Mouse (Mus musculus) gastrocnemius, postnatal 4 days (tissue): ENCODE data around the gene Galnt10. TPM values are rescaled to one million over a fixed set of nuclear protein-coding genes. Genes with fewer than 3 reads are reported as not detected.
"Not testable (repeated sequence)": the region's sequence is repeated elsewhere in the genome, so short reads cannot be mapped to it uniquely, and the experiment has no call there.

Experiments used
- DNase-seq, 2 experiments: peaks; one replicate each; pipeline ENCODE4 v3.0.0; 2021 to 2022; ENCODE audit warnings: low spot score in 2 of 2, mixed read lengths in 2 of 2
- total RNA-seq, 2 experiments: library from RNA; stranded (reverse); gene quantifications; 2 replicates each; pipeline ENCODE4 v1.2.3; 2021

The Galnt10 gene
- total RNA-seq, 2 experiments from 2014 or later = 16.9 to 18.8 TPM

- no peak for DNase-seq
Observed at GRCm38 (mm10) chr11:57823714-57824113, 178.5 kb downstream of the Galnt10 start.

GRCm38 (mm10) chr11:57825234-57825633 is 180.0 kb downstream of the Galnt10 start:
- DNase-seq = not testable (repeated sequence)

GRCm38 (mm10) chr11:57827048-57827914 is 182.0 kb downstream of the Galnt10 start:
- no peak for DNase-seq

- no peak for DNase-seq
Observed at GRCm38 (mm10) chr11:57827915-57828545, 182.8 kb downstream of the Galnt10 start.

- DNase-seq = no peak
Observed at GRCm38 (mm10) chr11:57828955-57829870, 184.0 kb downstream of the Galnt10 start.

GRCm38 (mm10) chr11:57829871-57830775 is 184.9 kb downstream of the Galnt10 start:
- DNase-seq = no peak

GRCm38 (mm10) chr11:57831281-57831781 is 186.1 kb downstream of the Galnt10 start:
- DNase-seq = no peak

- no peak for DNase-seq
Observed at GRCm38 (mm10) chr11:57831861-57832260, 186.6 kb downstream of the Galnt10 start.

GRCm38 (mm10) chr11:57832552-57833201 is 187.4 kb downstream of the Galnt10 start, which contains the start of gene Hand1:
Gene Hand1 (minus strand): TSS chr11:57832818.
- no peak for DNase-seq

- DNase-seq = no peak
Observed at GRCm38 (mm10) chr11:57833296-57833977, 188.2 kb downstream of the Galnt10 start.

- DNase-seq = no peak
Observed at GRCm38 (mm10) chr11:57834031-57834430, 188.8 kb downstream of the Galnt10 start.

- no peak for DNase-seq
Observed at GRCm38 (mm10) chr11:57835331-57835730, 190.1 kb downstream of the Galnt10 start.

GRCm38 (mm10) chr11:57835931-57836330 is 190.7 kb downstream of the Galnt10 start:
- no peak for DNase-seq

GRCm38 (mm10) chr11:57836401-57836800 is 191.2 kb downstream of the Galnt10 start:
- no peak for DNase-seq

Other genes starting within 250 kb of the Galnt10 start
- 10 to 100 TPM; 36.9 to 44.9 TPM for gene Fam114a2, start 126.8 kb upstream of the Galnt10 start, total RNA-seq
- 10 to 100 TPM; 23.6 to 24.6 TPM for gene Mfap3, start 126.8 kb upstream of the Galnt10 start, total RNA-seq
- gene Sap30l, start 156.2 kb downstream of the Galnt10 start, total RNA-seq = 10 to 100 TPM; 33.5 to 33.9 TPM
- not detected for gene Hand1, start 187.4 kb downstream of the Galnt10 start, total RNA-seq